Mouse (Mus musculus): ENCODE measurements around the gene Olfr1396. TPM values are rescaled to one million over a fixed set of nuclear protein-coding genes. Genes with fewer than 3 reads are reported as not detected.
A peak's percentile ranks its signal among the peaks of the same experiment; 100 is the strongest.
"Not testable (repeated sequence)": the region's sequence is repeated elsewhere in the genome, so short reads cannot be mapped to it uniquely, and the experiment has no call there.

Olfr1396 gene
- polyA plus RNA-seq, 1 experiment from 2014 or later: 0.15 TPM

DNA sequence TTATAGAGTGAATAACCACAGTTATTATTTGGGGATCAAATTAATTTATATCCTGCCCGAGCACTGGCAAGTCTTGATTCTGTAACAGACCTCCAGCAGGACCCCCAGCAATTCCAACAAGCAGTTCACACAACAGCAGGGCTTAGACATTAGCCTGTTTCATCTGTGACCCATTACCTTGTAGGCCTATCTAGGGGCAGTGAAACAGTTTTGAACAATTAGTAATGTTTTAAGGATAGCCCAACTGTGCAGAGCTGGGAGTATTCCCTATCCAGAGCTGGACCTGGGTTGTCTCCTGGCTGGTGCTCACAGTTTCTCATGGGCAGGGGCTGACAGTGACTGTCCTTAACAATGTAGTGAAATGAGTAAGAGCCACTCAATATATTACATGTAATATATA is 37.7 kb downstream of the Olfr1396 start:
- ATAC-seq (replicated peaks; ENCODE audit: insufficient number of reproducible peaks, insufficient read depth, low FRiP score, low read depth): no peak
- 84% methylated on average over 1 of the region's 1 CpGs for WGBS

DNA sequence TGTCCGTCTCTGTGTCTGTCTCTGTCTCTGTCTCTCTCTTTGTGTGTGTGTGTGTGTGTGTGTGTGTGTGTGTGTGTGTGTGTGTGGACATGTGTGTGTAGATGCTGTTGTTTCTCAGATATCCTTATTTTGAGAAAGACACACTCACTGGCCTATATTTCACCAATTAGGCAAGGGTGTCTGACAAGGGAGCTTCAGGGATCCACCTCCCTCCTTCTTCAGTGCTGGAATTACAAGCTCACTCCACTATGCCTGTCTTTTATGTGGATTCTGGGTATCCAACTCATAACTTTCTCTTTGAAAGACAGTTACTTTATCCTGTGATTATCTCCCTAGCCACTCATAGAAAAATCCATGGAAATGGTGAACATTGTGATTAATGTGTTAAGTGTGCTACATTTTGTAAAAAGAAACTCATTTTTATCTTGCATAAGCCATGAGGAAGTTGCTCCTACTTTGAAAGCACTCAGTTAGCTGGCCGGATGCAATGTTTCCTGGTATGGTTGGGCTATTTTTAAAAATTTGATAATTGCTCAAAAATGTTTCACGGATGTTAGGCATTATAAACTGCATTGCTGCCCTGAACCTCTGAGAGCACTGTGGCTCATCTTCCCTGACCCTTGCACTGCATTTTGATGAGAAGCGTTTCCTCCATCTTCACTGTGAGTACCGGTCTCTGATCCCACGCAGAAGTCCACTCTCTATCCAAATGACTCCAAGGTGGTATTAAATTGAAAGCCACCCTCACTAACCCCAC is 38.5 kb downstream of the Olfr1396 start, which contains the start of gene Ifi47:
Gene Ifi47, plus strand, starts transcription at position 587 of the 757 bp plus-strand sequence.
- not testable (repeated sequence) for H3K9me3 ChIP-seq (replicated peaks); H3K4me3 ChIP-seq; H3K4me1 ChIP-seq (replicated peaks); H3K9ac ChIP-seq; H3K36me3 ChIP-seq; H3K27me3 ChIP-seq; H3K4me2 ChIP-seq
- 44% methylated on average over 6 of the region's 6 CpGs for WGBS
- ATAC-seq (replicated peaks; ENCODE audit: insufficient number of reproducible peaks, insufficient read depth, low FRiP score, low read depth): 0 out of 2 replicates have a peak, but pooled peaks have one; percentile 27
- peak within 1 kb of the TSS; percentile 61; the same call in 1 of the 2 replicates for H3K27ac ChIP-seq

More for the DNA sequence above, 37.7 kb downstream of the Olfr1396 start:
- H3K9me3 ChIP-seq (replicated peaks): no peaks in the 10 kb centered on the region
- 0 out of 2 replicates have a peak overlapping the region, but pooled peaks have one; percentile 61 for H3K27ac ChIP-seq
- H3K27me3 ChIP-seq: no peaks in the 10 kb centered on the region
- no peak overlapping the region for H3K4me2 ChIP-seq
- no peak overlapping the region for H3K4me3 ChIP-seq
- H3K4me1 ChIP-seq (replicated peaks): no peaks in the 10 kb centered on the region; the same call in 1 of the 2 replicates
- no peak overlapping the region for H3K9ac ChIP-seq
- no peaks in the 10 kb centered on the region for H3K36me3 ChIP-seq

DNA sequence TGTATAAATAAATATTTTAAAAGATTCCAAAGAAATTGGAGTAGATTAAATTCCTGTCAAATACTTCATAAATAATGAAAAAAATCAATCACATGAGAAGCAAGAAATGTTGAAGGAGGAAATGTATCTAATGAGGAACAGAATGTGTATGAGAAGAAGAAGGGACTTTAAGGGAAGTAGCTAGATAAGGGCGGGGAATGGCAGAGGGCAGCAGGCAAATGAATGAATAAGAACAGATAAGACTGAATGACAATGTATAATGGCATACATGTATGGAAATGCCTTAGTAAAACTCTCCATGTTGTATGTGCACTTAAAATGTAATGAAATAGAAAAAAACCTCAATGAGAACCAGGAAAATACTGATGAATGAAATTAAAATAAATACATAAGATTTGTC is 46.3 kb downstream of the Olfr1396 start:
- Histone ChIP-seq H3K4me2 (no peak overlapping the region), H3K9ac (no peak overlapping the region), H3K4me1 (replicated peaks) (no peaks in the 10 kb centered on the region), H3K36me3 (no peaks in the 10 kb centered on the region), H3K9me3 (replicated peaks) (no peaks in the 10 kb centered on the region), H3K4me3 (no peak overlapping the region), H3K27ac (no peak overlapping the region), H3K27me3 (no peaks in the 10 kb centered on the region)
- no peak for ATAC-seq (replicated peaks; ENCODE audit: insufficient number of reproducible peaks, insufficient read depth, low FRiP score, low read depth)
- WGBS: 69% methylated on average over 1 of the region's 1 CpGs

DNA sequence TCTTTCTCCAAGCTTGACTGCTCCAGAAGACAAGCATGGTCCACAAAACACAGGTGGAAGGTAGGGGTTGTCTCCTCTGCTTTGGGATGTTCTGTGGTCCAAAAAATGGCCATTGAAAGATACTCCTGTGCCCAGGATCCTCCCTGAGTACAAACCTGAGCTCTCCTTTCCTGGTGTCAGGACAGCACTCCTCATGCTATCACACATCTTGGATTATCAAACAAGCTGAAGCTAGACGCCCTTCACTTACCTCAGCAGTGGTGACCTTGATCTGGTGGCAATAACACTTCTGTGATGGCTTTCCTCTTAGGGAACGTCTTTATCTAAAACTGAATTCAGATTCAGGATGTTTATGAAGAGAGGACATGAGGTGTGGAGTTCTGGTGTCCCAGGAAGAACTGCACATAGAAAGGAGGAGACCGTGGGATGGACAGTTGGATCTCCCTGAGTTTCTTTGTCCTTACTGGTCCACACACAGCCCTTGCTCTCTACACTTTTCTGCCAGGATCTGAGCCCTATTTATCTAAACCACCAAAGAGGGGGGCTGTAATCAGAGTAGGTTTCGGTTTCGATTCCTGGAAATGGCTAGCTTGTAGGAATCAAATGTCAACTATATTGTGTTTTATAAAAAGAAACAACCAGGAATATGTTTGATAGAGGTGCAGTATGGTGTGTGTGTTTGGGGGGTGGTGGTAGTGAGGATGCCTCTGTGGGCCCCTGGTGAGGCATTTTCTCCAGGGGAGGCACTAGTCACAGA is 50.8 kb downstream of the Olfr1396 start, which contains the start of gene Tgtp2:
Gene Tgtp2, minus strand, starts transcription at position 494 of the 757 bp plus-strand sequence.
- H3K4me1 ChIP-seq (replicated peaks); H3K36me3 ChIP-seq; ATAC-seq (replicated peaks; ENCODE audit: insufficient number of reproducible peaks, insufficient read depth, low FRiP score, low read depth); H3K4me3 ChIP-seq; H3K9ac ChIP-seq; H3K27me3 ChIP-seq; H3K27ac ChIP-seq; H3K9me3 ChIP-seq (replicated peaks); H3K4me2 ChIP-seq: not testable (repeated sequence)
- 68% methylated on average over 5 of the region's 5 CpGs for WGBS

DNA sequence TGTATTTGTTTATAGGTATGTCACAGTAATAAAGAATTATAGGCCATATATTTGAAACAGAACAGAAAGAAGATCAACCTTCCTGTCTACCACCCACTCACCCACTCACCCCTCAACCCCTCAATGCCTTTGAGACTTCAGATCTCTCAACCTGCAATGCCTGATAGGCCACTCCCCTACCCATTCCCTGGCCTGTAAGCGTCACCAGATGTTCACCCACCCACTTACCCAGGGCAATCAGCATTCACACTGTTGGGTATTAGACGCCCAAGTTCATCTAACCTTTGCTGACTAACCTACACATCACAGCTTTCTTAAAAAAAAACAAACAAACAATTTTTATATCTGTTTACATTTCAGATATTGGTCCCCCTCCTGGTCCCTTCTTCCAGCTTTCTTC is 52.8 kb downstream of the Olfr1396 start:
- H3K4me2 ChIP-seq; ATAC-seq (replicated peaks; ENCODE audit: insufficient number of reproducible peaks, insufficient read depth, low FRiP score, low read depth); H3K4me3 ChIP-seq; H3K27me3 ChIP-seq; H3K4me1 ChIP-seq (replicated peaks); H3K36me3 ChIP-seq; H3K27ac ChIP-seq; H3K9ac ChIP-seq; H3K9me3 ChIP-seq (replicated peaks): not testable (repeated sequence)
- 70% methylated on average over 2 of the region's 2 CpGs for WGBS

DNA sequence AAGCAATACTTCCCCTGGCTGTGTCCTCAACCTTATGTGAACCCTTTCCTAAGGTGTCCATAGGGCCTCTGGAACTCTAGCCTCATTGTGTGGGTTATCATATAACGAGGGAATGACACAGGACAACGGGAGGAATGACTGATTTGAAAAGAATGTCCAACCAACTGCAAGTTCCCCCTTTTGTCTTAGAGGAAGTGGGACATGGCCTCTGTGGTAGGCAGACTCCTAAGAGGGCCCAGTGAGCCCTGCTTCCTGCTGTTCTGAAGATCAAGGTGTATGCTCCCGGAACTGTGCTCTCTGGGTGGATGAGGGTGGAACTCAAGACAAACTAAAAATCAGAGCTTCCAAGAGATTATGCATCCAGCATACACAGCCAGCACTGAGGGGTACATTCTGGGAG is 54.6 kb downstream of the Olfr1396 start:
- H3K27me3 ChIP-seq; H3K4me1 ChIP-seq (replicated peaks); H3K4me3 ChIP-seq; H3K9me3 ChIP-seq (replicated peaks); H3K27ac ChIP-seq; H3K4me2 ChIP-seq; H3K9ac ChIP-seq; ATAC-seq (replicated peaks; ENCODE audit: insufficient number of reproducible peaks, insufficient read depth, low FRiP score, low read depth); H3K36me3 ChIP-seq: not testable (repeated sequence)
- WGBS: 30% methylated on average over 2 of the region's 3 CpGs

Other genes with a start within 250 kb of the Olfr1396 start
- gene Irgm1, start 243.2 kb downstream of the Olfr1396 start, polyA plus RNA-seq (2015; fragmentation: Nextera tagmentation; extraction: Ambion mirVana): 8.9 and 13.6 TPM in 2 replicates
- gene Gm5431, start 212.7 kb downstream of the Olfr1396 start, polyA plus RNA-seq (2015; fragmentation: Nextera tagmentation; extraction: Ambion mirVana): 0.25 and 0.30 TPM in 2 replicates
- 2.1 and 2.8 TPM in 2 replicates for gene Psme2b, start 168.7 kb downstream of the Olfr1396 start, polyA plus RNA-seq (2015; fragmentation: Nextera tagmentation; extraction: Ambion mirVana)
- 0.10 TPM in 1 of 2 replicates, not detected in the other for gene Olfr56, start 136.0 kb downstream of the Olfr1396 start, polyA plus RNA-seq (2015; fragmentation: Nextera tagmentation; extraction: Ambion mirVana)
- gene 9930111J21Rik1, start 135.5 kb downstream of the Olfr1396 start, polyA plus RNA-seq (2015; fragmentation: Nextera tagmentation; extraction: Ambion mirVana): 0.50 and 1.2 TPM in 2 replicates
- 0.06 TPM in 1 of 2 replicates, not detected in the other for gene Gm12185, start 122.6 kb downstream of the Olfr1396 start, polyA plus RNA-seq (2015; fragmentation: Nextera tagmentation; extraction: Ambion mirVana)
- gene Tgtp1, start 120.7 kb downstream of the Olfr1396 start, polyA plus RNA-seq (2015; fragmentation: Nextera tagmentation; extraction: Ambion mirVana): 0.64 and 3.2 TPM in 2 replicates
- gene 9930111J21Rik2, start 63.6 kb downstream of the Olfr1396 start, polyA plus RNA-seq (2015; fragmentation: Nextera tagmentation; extraction: Ambion mirVana): 0.52 and 0.58 TPM in 2 replicates
- gene Tgtp2, start 50.7 kb downstream of the Olfr1396 start, polyA plus RNA-seq (2015; fragmentation: Nextera tagmentation; extraction: Ambion mirVana): 0.23 and 5.3 TPM in 2 replicates
- 1.4 and 4.3 TPM in 2 replicates for gene Ifi47, start 38.3 kb downstream of the Olfr1396 start, polyA plus RNA-seq (2015; fragmentation: Nextera tagmentation; extraction: Ambion mirVana)
- not detected in 2 replicates for gene Olfr1395, start 27.4 kb upstream of the Olfr1396 start, polyA plus RNA-seq (2015; fragmentation: Nextera tagmentation; extraction: Ambion mirVana)
- gene Olfr1394, start 39.5 kb upstream of the Olfr1396 start, polyA plus RNA-seq (2015; fragmentation: Nextera tagmentation; extraction: Ambion mirVana): not detected in 2 replicates
- 4.4 and 6.1 TPM in 2 replicates for gene Btnl9, start 72.3 kb upstream of the Olfr1396 start, polyA plus RNA-seq (2015; fragmentation: Nextera tagmentation; extraction: Ambion mirVana)
- 24.2 and 26.6 TPM in 2 replicates for gene Zfp62, start 88.4 kb upstream of the Olfr1396 start, polyA plus RNA-seq (2015; fragmentation: Nextera tagmentation; extraction: Ambion mirVana)
- 41.7 and 54.8 TPM in 2 replicates for gene Mgat1, start 129.3 kb upstream of the Olfr1396 start, polyA plus RNA-seq (2015; fragmentation: Nextera tagmentation; extraction: Ambion mirVana)
- 0.09 TPM in 1 of 2 replicates, not detected in the other for gene Olfr1393, start 163.4 kb upstream of the Olfr1396 start, polyA plus RNA-seq (2015; fragmentation: Nextera tagmentation; extraction: Ambion mirVana)
- not detected in 2 replicates for gene Olfr1392, start 170.4 kb upstream of the Olfr1396 start, polyA plus RNA-seq (2015; fragmentation: Nextera tagmentation; extraction: Ambion mirVana)
- not detected in 2 replicates for gene Olfr10, start 189.9 kb upstream of the Olfr1396 start, polyA plus RNA-seq (2015; fragmentation: Nextera tagmentation; extraction: Ambion mirVana)
- not detected in 2 replicates for gene Olfr1391, start 207.9 kb upstream of the Olfr1396 start, polyA plus RNA-seq (2015; fragmentation: Nextera tagmentation; extraction: Ambion mirVana)
- not detected in 2 replicates for gene Olfr1390, start 220.3 kb upstream of the Olfr1396 start, polyA plus RNA-seq (2015; fragmentation: Nextera tagmentation; extraction: Ambion mirVana)

Measured in heart, embryonic 15.5 days (tissue).